Mouse (Mus musculus) frontal cortex, postnatal 36 days (tissue): Measurements from ENCODE around the gene Gm6367.
"Not testable (repeated sequence)": the region's sequence is repeated elsewhere in the genome, so short reads cannot be mapped to it uniquely, and the experiment has no call there.

Experiments used
- DNase-seq, 2 experiments: peaks; one replicate each; pipeline ENCODE4 v3.0.0; 2022; ENCODE audit warnings: low spot score in 2 of 2

Gene Gm6367

DNA sequence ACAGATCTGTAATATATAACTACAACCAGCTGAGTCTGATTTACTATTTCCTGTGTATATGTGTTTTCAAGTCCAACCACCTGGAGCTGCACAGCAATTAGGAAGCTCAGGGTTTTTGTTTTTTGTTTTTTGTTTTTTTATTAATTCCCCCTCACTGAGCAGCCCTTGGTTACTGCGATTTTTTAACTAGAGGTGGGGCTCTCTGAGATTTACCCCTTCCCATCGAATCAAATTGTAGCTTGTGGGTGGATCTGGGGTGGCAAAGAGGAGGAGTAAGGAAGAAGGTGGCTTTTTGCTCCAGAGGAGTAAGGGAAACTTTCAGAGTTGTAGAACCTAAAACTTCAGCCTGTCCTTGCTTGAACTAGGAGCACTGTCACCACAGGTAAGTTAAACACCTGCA lies at the start of gene Gm6367:
TSS of gene Gm6367 (plus strand) at position 301 of the 400 bp plus-strand sequence.
- DNase-seq: not testable (repeated sequence)
